Mouse (Mus musculus) naive thymus-derived CD4-positive, alpha-beta T cell, adult 5 months (primary cell): ENCODE data around the gene Hist1h4f. TPM values are rescaled to one million over a fixed set of nuclear protein-coding genes. Genes with fewer than 3 reads are reported as not detected.

ENCODE experiments used
- polyA plus RNA-seq: library from polyadenylated mRNA; unstranded; fragments of 100-300 nt; shearing (Covaris generic); gene quantifications from one replicate; pipeline ENCODE4 v1.2.1, GENCODE M21; 2017

Gene Hist1h4f
- polyA plus RNA-seq, 1 experiment from 2014 or later = not detected

Other genes starting within 250 kb of the Hist1h4f start
- gene Zfp322a, start 182.4 kb downstream of the Hist1h4f start, polyA plus RNA-seq = 10.4 TPM
- gene Abt1, start 127.8 kb downstream of the Hist1h4f start, polyA plus RNA-seq = 18.0 TPM
- gene Btn1a1, start 85.7 kb downstream of the Hist1h4f start, polyA plus RNA-seq = not detected
- gene Btn2a2, start 62.8 kb downstream of the Hist1h4f start, polyA plus RNA-seq = not detected
- 6.2 TPM for gene Hist1h4h, start 20.6 kb downstream of the Hist1h4f start, polyA plus RNA-seq
- gene Hist1h2af, start 17.7 kb downstream of the Hist1h4f start, polyA plus RNA-seq = not detected
- not detected for gene Hist1h3g, start 16.2 kb downstream of the Hist1h4f start, polyA plus RNA-seq
- 0.42 TPM for gene Hist1h2bh, start 8.3 kb downstream of the Hist1h4f start, polyA plus RNA-seq
- 1.5 TPM for gene Hist1h3f, start 7.6 kb downstream of the Hist1h4f start, polyA plus RNA-seq
- 0.37 TPM for gene Hist1h1d, start 1.6 kb upstream of the Hist1h4f start, polyA plus RNA-seq
- gene Hist1h3e, start 10.7 kb upstream of the Hist1h4f start, polyA plus RNA-seq = 5.2 TPM
- 1.9 TPM for gene Hist1h2ae, start 19.6 kb upstream of the Hist1h4f start, polyA plus RNA-seq
- gene Hist1h2bg, start 19.7 kb upstream of the Hist1h4f start, polyA plus RNA-seq = 1.2 TPM
- gene Hist1h2bf, start 22.5 kb upstream of the Hist1h4f start, polyA plus RNA-seq = not detected
- not detected for gene Hist1h2ad, start 22.7 kb upstream of the Hist1h4f start, polyA plus RNA-seq
- 0.40 TPM for gene Hist1h3d, start 24.1 kb upstream of the Hist1h4f start, polyA plus RNA-seq
- 19.6 TPM for gene Hist1h4d, start 29.9 kb upstream of the Hist1h4f start, polyA plus RNA-seq
- gene Hist1h2be, start 69.5 kb upstream of the Hist1h4f start, polyA plus RNA-seq = 1.4 TPM
- 7.9 TPM for gene Hist1h1e, start 70.9 kb upstream of the Hist1h4f start, polyA plus RNA-seq
- 2.4 TPM for gene Hist1h2ac, start 132.3 kb upstream of the Hist1h4f start, polyA plus RNA-seq
- 9.8 TPM for gene Hist1h2bc, start 132.6 kb upstream of the Hist1h4f start, polyA plus RNA-seq
- not detected for gene Hist1h1t, start 144.2 kb upstream of the Hist1h4f start, polyA plus RNA-seq
- gene Hist1h4c, start 146.8 kb upstream of the Hist1h4f start, polyA plus RNA-seq = 9.2 TPM
- gene Hfe, start 159.2 kb upstream of the Hist1h4f start, polyA plus RNA-seq = not detected
- gene Hist1h1c, start 187.2 kb upstream of the Hist1h4f start, polyA plus RNA-seq = 41.7 TPM
- not detected for gene Hist1h3c, start 194.0 kb upstream of the Hist1h4f start, polyA plus RNA-seq
- not detected for gene Hist1h2bb, start 195.1 kb upstream of the Hist1h4f start, polyA plus RNA-seq
- 1.9 TPM for gene Hist1h2ab, start 199.5 kb upstream of the Hist1h4f start, polyA plus RNA-seq
- not detected for gene Hist1h3b, start 200.6 kb upstream of the Hist1h4f start, polyA plus RNA-seq
- 7.2 TPM for gene Hist1h4b, start 205.4 kb upstream of the Hist1h4f start, polyA plus RNA-seq
- gene Hist1h4a, start 209.6 kb upstream of the Hist1h4f start, polyA plus RNA-seq = 1.1 TPM
- gene Hist1h3a, start 210.7 kb upstream of the Hist1h4f start, polyA plus RNA-seq = 5.4 TPM
- not detected for gene Hist1h1a, start 212.0 kb upstream of the Hist1h4f start, polyA plus RNA-seq
- gene Trim38, start 218.3 kb upstream of the Hist1h4f start, polyA plus RNA-seq = not detected